Mouse (Mus musculus): ENCODE results near the gene Tex14. TPM values are rescaled to one million over a fixed set of nuclear protein-coding genes. Genes with fewer than 3 reads are reported as not detected.

The Tex14 gene
- polyA plus RNA-seq (2016; fragmentation: Nextera tagmentation; extraction: Ambion mirVana) = not detected in 2 replicates

- peaks cover 12% of the 10 kb centered on the region for H3K4me1 ChIP-seq (replicated peaks)
- H3K27ac ChIP-seq = peak within 1 kb of the TSS; percentile 97
- no peaks in the 10 kb centered on the region for H3K27me3 ChIP-seq (ENCODE audit: insufficient read depth, poor library complexity, severe bottlenecking)
- DNase-seq (ENCODE audit: low spot score) = no peak
- whole genome bisulfite sequencing = 79% methylated on average over 27 of the region's 27 CpGs
- H3K36me3 ChIP-seq = peaks cover 21% of the 10 kb centered on the region
- H3K9me3 ChIP-seq = no peaks in the 10 kb centered on the region
- peak within 1 kb of the TSS; percentile 71 for H3K4me3 ChIP-seq
These were observed at the start of gene Tex14, which contains the start of gene Rad51c for GRCm38 (mm10) chr11:87404876-87405275. Gene Tex14 (plus strand): TSS chr11:87405065. Gene Rad51c (minus strand): TSS chr11:87404954.

- peaks cover 23% of the 10 kb centered on the region; the same call in 1 of the 2 replicates for H3K27me3 ChIP-seq (ENCODE audit: insufficient read depth, poor library complexity, severe bottlenecking)
- peak overlapping the region; percentile 92 for H3K4me3 ChIP-seq
- peaks cover 14% of the 10 kb centered on the region; the same call in 1 of the 2 replicates for H3K4me1 ChIP-seq (replicated peaks)
- peak; percentile 47 for DNase-seq (ENCODE audit: low spot score)
- WGBS = 7% methylated on average over 31 of the region's 31 CpGs
- H3K9me3 ChIP-seq = no peaks in the 10 kb centered on the region
- H3K27ac ChIP-seq = peak overlapping the region; percentile 83
- peaks cover 14% of the 10 kb centered on the region for H3K36me3 ChIP-seq
These were observed 47.3 kb upstream of the Tex14 start for GRCm38 (mm10) chr11:87357317-87358300.

GRCm38 (mm10) chr11:87358331-87359261 is 46.3 kb upstream of the Tex14 start, which contains the start of gene Ppm1e:
Gene Ppm1e (minus strand): TSS chr11:87359023.
- Histone ChIP-seq H3K27me3 (ENCODE audit: insufficient read depth, poor library complexity, severe bottlenecking) (peaks cover 23% of the 10 kb centered on the region; the same call in 1 of the 2 replicates), H3K9me3 (0 out of 2 replicates have a peak, but pooled peaks cover 4% of the 10 kb centered on the region), H3K27ac (peak within 1 kb of the TSS; percentile 83), H3K4me3 (peak within 1 kb of the TSS; percentile 92), H3K36me3 (peaks cover 13% of the 10 kb centered on the region), H3K4me1 (replicated peaks) (peaks cover 14% of the 10 kb centered on the region; the same call in 1 of the 2 replicates)
- under 1% methylated on average over 102 of the region's 104 CpGs for WGBS
- DNase-seq (ENCODE audit: low spot score) = peak; percentile 88

- peak overlapping the region; percentile 92 for H3K4me3 ChIP-seq
- peaks cover 14% of the 10 kb centered on the region; the same call in 1 of the 2 replicates for H3K4me1 ChIP-seq (replicated peaks)
- peak overlapping the region; percentile 83 for H3K27ac ChIP-seq
- 17% methylated on average over 10 of the region's 10 CpGs for WGBS
- H3K36me3 ChIP-seq = peaks cover 7% of the 10 kb centered on the region
- H3K9me3 ChIP-seq = 0 out of 2 replicates have a peak, but pooled peaks cover 4% of the 10 kb centered on the region
- no peak for DNase-seq (ENCODE audit: low spot score)
- peaks cover 23% of the 10 kb centered on the region; the same call in 1 of the 2 replicates for H3K27me3 ChIP-seq (ENCODE audit: insufficient read depth, poor library complexity, severe bottlenecking)
These were observed 45.6 kb upstream of the Tex14 start for GRCm38 (mm10) chr11:87359262-87359612.

GRCm38 (mm10) chr11:87365120-87365519 is 39.7 kb upstream of the Tex14 start:
- Histone ChIP-seq H3K27me3 (ENCODE audit: insufficient read depth, poor library complexity, severe bottlenecking) (0 out of 2 replicates have a peak, but pooled peaks cover under 1% of the 10 kb centered on the region), H3K27ac (no peak overlapping the region), H3K9me3 (0 out of 2 replicates have a peak, but pooled peaks cover 4% of the 10 kb centered on the region), H3K4me1 (replicated peaks) (no peaks in the 10 kb centered on the region), H3K4me3 (no peak overlapping the region), H3K36me3 (no peaks in the 10 kb centered on the region)
- DNase-seq (ENCODE audit: low spot score) = no peak
- 93% methylated on average over 5 of the region's 5 CpGs for WGBS

GRCm38 (mm10) chr11:87367061-87367460 is 37.8 kb upstream of the Tex14 start:
- 86% methylated on average over 7 of the region's 7 CpGs for WGBS
- Histone ChIP-seq H3K4me3 (no peak overlapping the region), H3K27me3 (ENCODE audit: insufficient read depth, poor library complexity, severe bottlenecking) (no peaks in the 10 kb centered on the region), H3K36me3 (no peaks in the 10 kb centered on the region), H3K4me1 (replicated peaks) (no peaks in the 10 kb centered on the region), H3K9me3 (0 out of 2 replicates have a peak, but pooled peaks cover 4% of the 10 kb centered on the region), H3K27ac (no peak overlapping the region)
- no peak for DNase-seq (ENCODE audit: low spot score)

- Histone ChIP-seq H3K9me3 (0 out of 2 replicates have a peak, but pooled peaks cover 4% of the 10 kb centered on the region), H3K27me3 (ENCODE audit: insufficient read depth, poor library complexity, severe bottlenecking) (no peaks in the 10 kb centered on the region), H3K4me3 (no peak overlapping the region), H3K27ac (no peak overlapping the region), H3K36me3 (no peaks in the 10 kb centered on the region), H3K4me1 (replicated peaks) (no peaks in the 10 kb centered on the region)
- peak; percentile 7 for DNase-seq (ENCODE audit: low spot score)
- 77% methylated on average over 9 of the region's 9 CpGs for WGBS
These were observed 36.8 kb upstream of the Tex14 start for GRCm38 (mm10) chr11:87367865-87368580.

- Histone ChIP-seq H3K27me3 (ENCODE audit: insufficient read depth, poor library complexity, severe bottlenecking) (no peaks in the 10 kb centered on the region), H3K4me3 (no peak overlapping the region), H3K4me1 (replicated peaks) (no peaks in the 10 kb centered on the region), H3K9me3 (no peaks in the 10 kb centered on the region), H3K36me3 (peaks cover 18% of the 10 kb centered on the region), H3K27ac (no peak overlapping the region)
- no peak for DNase-seq (ENCODE audit: low spot score)
- 96% methylated on average over 4 of the region's 4 CpGs for WGBS
These were observed 20.3 kb upstream of the Tex14 start for GRCm38 (mm10) chr11:87384551-87384950.

GRCm38 (mm10) chr11:87385676-87386075 is 19.2 kb upstream of the Tex14 start:
- Histone ChIP-seq H3K27ac (no peak overlapping the region), H3K4me1 (replicated peaks) (no peaks in the 10 kb centered on the region), H3K27me3 (ENCODE audit: insufficient read depth, poor library complexity, severe bottlenecking) (no peaks in the 10 kb centered on the region), H3K36me3 (peaks cover 20% of the 10 kb centered on the region; the same call in 1 of the 2 replicates), H3K4me3 (no peak overlapping the region), H3K9me3 (no peaks in the 10 kb centered on the region)
- 98% methylated on average over 1 of the region's 1 CpGs for whole genome bisulfite sequencing
- DNase-seq (ENCODE audit: low spot score) = no peak

- Histone ChIP-seq H3K36me3 (peaks cover 53% of the 10 kb centered on the region), H3K9me3 (no peaks in the 10 kb centered on the region), H3K4me3 (no peak overlapping the region), H3K27ac (peak overlapping the region; percentile 54; the same call in 1 of the 2 replicates), H3K27me3 (ENCODE audit: insufficient read depth, poor library complexity, severe bottlenecking) (no peaks in the 10 kb centered on the region), H3K4me1 (replicated peaks) (no peaks in the 10 kb centered on the region)
- WGBS = 55% methylated on average over 1 of the region's 1 CpGs
- DNase-seq (ENCODE audit: low spot score) = peak; percentile 8
These were observed 11.0 kb upstream of the Tex14 start for GRCm38 (mm10) chr11:87393855-87394254.

- Histone ChIP-seq H3K36me3 (peaks cover 53% of the 10 kb centered on the region), H3K4me3 (no peak overlapping the region), H3K27ac (no peak overlapping the region), H3K27me3 (ENCODE audit: insufficient read depth, poor library complexity, severe bottlenecking) (no peaks in the 10 kb centered on the region), H3K4me1 (replicated peaks) (peaks cover 1% of the 10 kb centered on the region; the same call in 1 of the 2 replicates), H3K9me3 (no peaks in the 10 kb centered on the region)
- WGBS = 95% methylated on average over 2 of the region's 2 CpGs
- DNase-seq (ENCODE audit: low spot score) = no peak
These were observed 6.5 kb upstream of the Tex14 start for GRCm38 (mm10) chr11:87398402-87398801.

Data from hindbrain, embryonic 10.5 days (tissue).